Comparison of ENCODE assay signal across 1 mouse cellular context in the genomic region with DNA sequence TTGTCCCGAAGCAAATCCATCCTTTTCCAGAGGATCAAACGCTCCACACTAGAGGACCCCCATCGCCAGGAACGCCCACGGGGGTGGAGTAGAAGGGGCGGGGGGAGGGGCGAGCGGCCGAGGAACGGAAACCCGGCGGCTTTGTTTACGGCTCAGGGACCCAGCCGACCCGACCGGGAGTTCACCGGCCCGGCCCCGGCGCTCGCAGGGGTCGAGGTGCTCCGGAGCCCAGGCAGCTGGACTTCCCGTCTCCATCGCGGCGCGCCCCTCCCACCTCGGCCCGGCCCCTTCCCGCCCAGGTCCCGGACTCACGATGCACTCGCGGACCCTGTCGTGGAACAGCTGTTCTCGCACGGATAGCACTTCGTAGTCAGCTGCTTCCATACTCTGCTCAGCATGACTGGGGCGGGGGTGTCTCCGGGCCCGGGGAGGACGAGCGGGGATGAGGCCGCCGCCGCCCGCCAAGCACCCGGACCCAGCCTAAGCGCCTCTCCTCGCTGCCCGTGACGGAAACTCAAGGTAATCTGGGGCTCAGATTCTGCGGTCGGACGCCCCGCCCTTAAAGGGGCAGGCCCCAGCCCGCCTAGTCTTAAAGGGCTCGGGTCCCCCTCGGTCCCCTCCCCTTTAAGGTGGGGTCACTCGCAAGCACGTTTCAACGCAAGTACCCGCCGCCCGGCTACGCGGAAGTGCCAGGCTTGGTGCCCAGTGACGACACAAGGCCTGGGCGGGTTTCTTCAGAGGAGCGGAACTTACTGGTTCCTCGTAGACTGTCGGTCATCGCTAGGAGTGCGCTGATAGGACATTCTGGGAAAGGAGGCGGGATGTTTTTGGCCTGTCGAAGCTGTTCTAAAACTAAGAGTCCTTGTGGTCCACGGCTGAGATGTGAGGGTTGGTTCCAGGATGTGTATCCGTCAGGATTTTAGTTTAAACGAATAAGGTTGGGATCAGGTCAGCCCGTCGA.
TF ChIP-seq lines count a peak whose summit lies in the region.

A gene (minus strand): TSS at position 694 of the 961 bp plus-strand sequence.

TF ChIP-seq in CH12.LX, 34 proteins besides CTCF, POLR2A, EP300 and RAD21 (continued from another document):
- TF ChIP-seq BHLHE40 (IDR thresholded peaks at IDR 0.05; ENCODE audit: low read depth, low read length) (peak; percentile 97), CHD2 (IDR thresholded peaks at IDR 0.05; ENCODE audit: low read length) (peak; percentile 83), POLR2AphosphoS2 (IDR thresholded peaks at IDR 0.05; ENCODE audit: low read depth, low read length) (peak; percentile 78), NRF1 (IDR thresholded peaks at IDR 0.05; ENCODE audit: low read depth, low read length) (peak; percentile 57; the same call in 1 of the 2 replicates), JUND (conservative IDR thresholded peaks at IDR 0.05; ENCODE audit: low read depth, low read length) (no peak; the same call in 1 of the 2 replicates), E2F4 (IDR thresholded peaks at IDR 0.05; ENCODE audit: insufficient replicate concordance, low read depth, low read length) (peak; percentile 84; the same call in 1 of the 2 replicates), ELF1 (IDR thresholded peaks at IDR 0.05; ENCODE audit: low read depth, low read length) (peak; percentile 100), USF2 (conservative IDR thresholded peaks at IDR 0.05; ENCODE audit: low read depth, low read length) (no peak), MYC (IDR thresholded peaks at IDR 0.05; ENCODE audit: low read depth, low read length) (peak; percentile 95), MAX (IDR thresholded peaks at IDR 0.05; ENCODE audit: low read length) (peak; percentile 85), MXI1 (IDR thresholded peaks at IDR 0.05; ENCODE audit: low read depth, low read length) (peak; percentile 88), USF1 (IDR thresholded peaks at IDR 0.05; ENCODE audit: low read depth, low read length) (no peak), ETS1 (conservative IDR thresholded peaks at IDR 0.05; ENCODE audit: low read depth, low read length) (peak; percentile 82; the same call in 1 of the 2 replicates), PAX5 (IDR thresholded peaks at IDR 0.05; ENCODE audit: low read length) (no peak), MAZ (IDR thresholded peaks at IDR 0.05; ENCODE audit: low read depth, low read length) (peak; percentile 78; the same call in 1 of the 2 replicates), TCF12 (IDR thresholded peaks at IDR 0.05; ENCODE audit: low read depth, low read length) (peak; percentile 63; the same call in 1 of the 2 replicates), HCFC1 (IDR thresholded peaks at IDR 0.05; ENCODE audit: low read depth, low read length) (peak; percentile 76), TBP (conservative IDR thresholded peaks at IDR 0.05; ENCODE audit: low read depth, low read length) (peak; percentile 88)
